Mouse (Mus musculus): ENCODE data around the gene Coil. TPM values are rescaled to one million over a fixed set of nuclear protein-coding genes. Genes with fewer than 3 reads are reported as not detected.

The Coil gene
- polyA plus RNA-seq, 1 experiment: 101 TPM

DNA sequence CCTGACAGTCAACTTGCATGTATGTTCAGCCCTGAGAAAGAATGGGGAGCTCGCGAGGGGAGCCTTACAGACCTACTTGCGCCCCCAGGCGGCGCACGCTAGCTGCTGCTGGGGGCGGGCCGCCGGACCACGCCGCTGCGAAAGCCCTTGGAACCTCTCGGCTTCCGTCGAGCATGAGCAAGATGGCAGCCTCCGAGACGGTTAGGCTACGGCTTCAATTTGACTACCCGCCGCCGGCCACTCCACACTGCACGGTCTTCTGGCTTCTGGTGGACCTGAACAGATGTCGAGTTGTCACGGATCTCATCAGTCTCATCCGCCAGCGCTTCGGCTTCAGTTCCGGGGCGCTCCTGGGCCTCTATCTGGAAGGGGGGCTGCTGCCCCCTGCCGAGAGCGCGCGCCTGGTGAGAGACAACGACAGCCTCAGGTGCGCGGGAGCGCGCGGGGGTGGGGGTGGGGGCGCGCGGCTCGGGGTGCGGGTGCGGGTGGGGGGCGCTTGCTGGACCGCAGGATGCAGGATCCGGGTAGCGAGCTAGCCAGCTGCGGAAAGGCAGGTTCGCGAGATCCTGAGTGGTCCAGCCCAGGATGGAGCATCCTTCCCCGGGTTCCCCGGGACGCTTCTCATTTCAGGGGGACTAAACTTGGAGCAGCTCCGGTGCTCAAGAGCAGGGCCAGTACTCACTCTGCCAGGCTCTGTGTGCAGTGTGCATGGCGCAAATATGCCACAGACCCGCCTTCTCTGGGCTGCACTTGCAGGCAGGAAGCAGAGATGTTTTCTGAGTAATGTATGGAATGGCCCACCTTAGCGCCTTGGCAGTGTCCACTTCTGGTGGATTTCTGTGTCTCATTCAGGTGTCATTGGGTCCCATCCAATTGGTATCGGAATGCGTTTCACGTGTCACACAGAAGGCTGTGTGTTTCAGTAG, 4.0 kb downstream of the Coil start:
- Histone ChIP-seq H3K27ac (ENCODE audit: control insufficient read depth, insufficient read depth, low read depth, low read length) (peak overlapping the region; percentile 100), H3K4me1 (ENCODE audit: control insufficient read depth, insufficient read depth, low read length) (peaks cover 6% of the 10 kb centered on the region), H3K4me3 (ENCODE audit: control insufficient read depth, low read depth, low read length) (peak overlapping the region; percentile 100), H3K36me3 (ENCODE audit: control insufficient read depth, insufficient read depth, low read length) (peaks cover 3% of the 10 kb centered on the region), H3K27me3 (ENCODE audit: control insufficient read depth, insufficient read depth, low read length) (no peaks in the 10 kb centered on the region)
- TF ChIP-seq POLR2A (IDR thresholded peaks at IDR 0.05; ENCODE audit: control insufficient read depth, low read depth, low read length): peak; percentile 82
- TF ChIP-seq CTCF (IDR thresholded peaks at IDR 0.05; ENCODE audit: control insufficient read depth, insufficient read depth, insufficient replicate concordance, low read depth, low read length): peak; percentile 78

DNA sequence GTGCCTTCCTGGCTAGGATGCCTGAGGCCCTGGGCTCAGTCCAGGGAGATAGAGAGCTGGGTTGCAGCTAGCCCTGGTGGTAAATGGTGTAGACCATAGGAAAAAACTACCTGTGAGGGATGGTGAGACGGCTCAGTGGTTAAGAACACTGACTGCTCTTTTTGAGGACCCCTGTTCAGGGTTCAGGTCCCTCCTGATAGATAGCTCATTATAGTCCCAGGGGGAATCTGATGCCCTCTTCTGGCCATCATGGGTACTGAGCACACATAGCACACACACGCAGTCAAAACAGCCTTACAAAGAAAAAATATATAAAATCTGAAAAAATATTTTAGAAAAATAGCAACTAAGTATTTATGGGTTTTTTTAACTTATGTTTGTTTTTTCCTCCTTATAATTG, 6.3 kb downstream of the Coil start:
- Histone ChIP-seq H3K27ac (ENCODE audit: control insufficient read depth, insufficient read depth, low read depth, low read length) (no peak overlapping the region), H3K27me3 (ENCODE audit: control insufficient read depth, insufficient read depth, low read length) (no peaks in the 10 kb centered on the region), H3K36me3 (ENCODE audit: control insufficient read depth, insufficient read depth, low read length) (peaks cover 4% of the 10 kb centered on the region), H3K4me3 (ENCODE audit: control insufficient read depth, low read depth, low read length) (no peak overlapping the region), H3K4me1 (ENCODE audit: control insufficient read depth, insufficient read depth, low read length) (peaks cover 6% of the 10 kb centered on the region)
- TF ChIP-seq POLR2A (IDR thresholded peaks at IDR 0.05; ENCODE audit: control insufficient read depth, low read depth, low read length) (no peak), CTCF (IDR thresholded peaks at IDR 0.05; ENCODE audit: control insufficient read depth, insufficient read depth, insufficient replicate concordance, low read depth, low read length) (no peak)

DNA sequence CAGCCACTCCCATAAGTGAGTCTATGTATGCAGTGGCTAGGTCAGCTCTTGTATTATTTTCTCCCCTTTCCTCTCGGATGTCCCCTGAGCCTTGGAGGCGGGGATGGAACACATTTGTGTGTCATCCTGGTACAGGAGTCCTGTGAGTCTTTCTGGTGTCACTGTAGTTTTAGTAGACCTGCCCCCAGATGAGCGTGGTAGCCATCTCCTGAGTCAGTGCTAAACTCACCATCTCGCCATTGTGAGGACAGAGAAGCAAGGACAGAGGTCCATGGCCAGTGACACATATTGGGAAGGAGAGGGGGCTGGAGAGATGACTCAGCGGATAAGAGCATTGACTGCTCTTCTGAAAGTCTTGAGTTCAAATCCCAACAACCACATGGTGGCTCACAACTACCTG, 7.1 kb downstream of the Coil start:
- H3K27me3 ChIP-seq (ENCODE audit: control insufficient read depth, insufficient read depth, low read length): no peaks in the 10 kb centered on the region
- TF ChIP-seq POLR2A (IDR thresholded peaks at IDR 0.05; ENCODE audit: control insufficient read depth, low read depth, low read length) (no peak), CTCF (IDR thresholded peaks at IDR 0.05; ENCODE audit: control insufficient read depth, insufficient read depth, insufficient replicate concordance, low read depth, low read length) (no peak)
- peaks cover 5% of the 10 kb centered on the region for H3K36me3 ChIP-seq (ENCODE audit: control insufficient read depth, insufficient read depth, low read length)

DNA sequence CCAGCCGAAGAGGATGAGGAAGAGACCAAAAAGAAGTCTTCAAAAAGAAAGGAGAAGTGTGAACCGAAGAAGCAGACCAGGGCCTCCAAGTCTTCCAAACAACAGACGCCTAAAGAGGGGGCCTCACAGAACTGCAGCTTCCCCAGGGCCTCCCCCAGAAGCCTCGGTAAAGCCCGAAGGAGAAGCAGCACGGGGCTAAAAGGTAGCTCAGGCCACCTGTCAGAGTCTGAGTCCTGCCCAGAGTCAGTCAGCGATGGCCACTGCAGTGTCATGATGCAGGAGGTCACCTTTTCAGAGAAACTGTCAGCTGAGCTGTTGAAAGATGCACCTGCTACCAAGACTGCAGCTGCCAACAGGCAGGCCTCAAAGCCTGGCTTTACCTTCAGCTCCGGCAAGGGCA, 11.3 kb downstream of the Coil start:
- Histone ChIP-seq H3K4me3 (ENCODE audit: control insufficient read depth, low read depth, low read length) (no peak overlapping the region), H3K27ac (ENCODE audit: control insufficient read depth, insufficient read depth, low read depth, low read length) (no peak overlapping the region), H3K36me3 (ENCODE audit: control insufficient read depth, insufficient read depth, low read length) (peaks cover 4% of the 10 kb centered on the region), H3K27me3 (ENCODE audit: control insufficient read depth, insufficient read depth, low read length) (no peaks in the 10 kb centered on the region), H3K4me1 (ENCODE audit: control insufficient read depth, insufficient read depth, low read length) (no peaks in the 10 kb centered on the region)
- no peak for TF ChIP-seq POLR2A (IDR thresholded peaks at IDR 0.05; ENCODE audit: control insufficient read depth, low read depth, low read length)
- no peak for TF ChIP-seq CTCF (IDR thresholded peaks at IDR 0.05; ENCODE audit: control insufficient read depth, insufficient read depth, insufficient replicate concordance, low read depth, low read length)

More for the DNA sequence above, 7.1 kb downstream of the Coil start:
- Histone ChIP-seq H3K4me1 (ENCODE audit: control insufficient read depth, insufficient read depth, low read length) (peaks cover 6% of the 10 kb centered on the region), H3K27ac (ENCODE audit: control insufficient read depth, insufficient read depth, low read depth, low read length) (no peak overlapping the region), H3K4me3 (ENCODE audit: control insufficient read depth, low read depth, low read length) (no peak overlapping the region)

DNA sequence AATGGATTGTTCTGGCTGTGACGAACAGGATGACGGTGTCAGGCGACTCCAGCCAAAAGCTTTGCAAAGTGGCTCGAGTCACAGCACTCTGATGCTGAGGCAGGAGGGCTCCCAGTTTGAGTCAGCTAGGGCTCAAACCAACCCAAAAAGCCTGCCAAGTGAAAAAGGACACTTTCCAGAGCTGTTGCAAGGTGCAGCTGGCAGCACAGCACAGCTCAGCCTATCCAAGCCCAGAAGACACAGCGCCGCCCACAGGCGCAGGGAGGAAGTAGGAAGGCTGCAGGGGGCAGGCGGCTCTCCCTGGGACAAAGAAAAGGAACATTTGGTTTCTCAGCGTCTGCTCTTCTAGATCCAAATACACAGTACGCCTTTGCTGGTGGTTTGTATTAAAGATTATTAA, 16.6 kb downstream of the Coil start:
- TF ChIP-seq POLR2A (IDR thresholded peaks at IDR 0.05; ENCODE audit: control insufficient read depth, low read depth, low read length) (no peak), CTCF (IDR thresholded peaks at IDR 0.05; ENCODE audit: control insufficient read depth, insufficient read depth, insufficient replicate concordance, low read depth, low read length) (no peak)
- Histone ChIP-seq H3K27ac (ENCODE audit: control insufficient read depth, insufficient read depth, low read depth, low read length) (no peak overlapping the region), H3K4me3 (ENCODE audit: control insufficient read depth, low read depth, low read length) (no peak overlapping the region), H3K27me3 (ENCODE audit: control insufficient read depth, insufficient read depth, low read length) (no peaks in the 10 kb centered on the region), H3K36me3 (ENCODE audit: control insufficient read depth, insufficient read depth, low read length) (peaks cover 3% of the 10 kb centered on the region), H3K4me1 (ENCODE audit: control insufficient read depth, insufficient read depth, low read length) (no peaks in the 10 kb centered on the region)

DNA sequence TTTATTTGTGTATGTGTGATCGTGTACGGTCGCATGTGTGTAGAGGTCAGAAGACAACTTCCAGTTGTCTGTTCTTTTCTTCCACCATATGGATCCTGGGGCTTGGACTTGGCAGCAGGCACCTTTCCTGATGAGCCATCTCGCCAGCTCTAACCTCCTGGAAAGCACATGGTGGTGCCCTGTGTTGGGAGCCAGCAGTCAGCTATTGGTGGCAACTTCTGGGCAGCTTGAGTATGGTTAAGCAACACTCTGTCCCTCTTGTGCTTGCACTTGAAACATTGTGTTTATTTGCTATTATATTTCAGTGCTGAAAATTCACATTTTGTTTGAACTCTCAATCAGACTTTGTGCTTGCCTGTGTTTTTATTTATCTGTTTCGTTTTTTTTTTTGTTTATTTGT, 18.9 kb downstream of the Coil start:
- H3K4me3 ChIP-seq (ENCODE audit: control insufficient read depth, low read depth, low read length): no peak overlapping the region
- TF ChIP-seq POLR2A (IDR thresholded peaks at IDR 0.05; ENCODE audit: control insufficient read depth, low read depth, low read length) (no peak), CTCF (IDR thresholded peaks at IDR 0.05; ENCODE audit: control insufficient read depth, insufficient read depth, insufficient replicate concordance, low read depth, low read length) (no peak)
- H3K27me3 ChIP-seq (ENCODE audit: control insufficient read depth, insufficient read depth, low read length): no peaks in the 10 kb centered on the region
- H3K36me3 ChIP-seq (ENCODE audit: control insufficient read depth, insufficient read depth, low read length): peaks cover 2% of the 10 kb centered on the region
- no peak overlapping the region for H3K27ac ChIP-seq (ENCODE audit: control insufficient read depth, insufficient read depth, low read depth, low read length)
- no peaks in the 10 kb centered on the region for H3K4me1 ChIP-seq (ENCODE audit: control insufficient read depth, insufficient read depth, low read length)

DNA sequence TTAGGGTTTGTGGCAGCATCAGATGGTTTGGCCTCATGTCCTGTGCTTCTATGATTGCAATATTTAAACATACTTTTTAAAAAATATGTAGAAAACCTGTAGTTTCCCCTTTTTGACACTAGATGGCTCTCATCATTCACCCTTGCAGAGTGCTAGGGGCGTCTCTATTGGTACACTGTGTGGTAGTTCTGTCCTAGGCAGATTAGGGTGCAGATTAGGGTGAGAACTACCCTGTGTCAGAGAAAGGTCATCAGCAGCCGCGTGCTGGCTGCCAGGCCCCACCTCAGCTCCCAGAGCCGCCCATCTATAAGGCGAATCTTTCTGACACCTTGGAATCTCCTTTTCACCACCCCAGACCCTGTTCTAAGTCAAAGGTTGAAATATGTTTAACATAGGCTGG, 19.5 kb downstream of the Coil start:
- TF ChIP-seq CTCF (IDR thresholded peaks at IDR 0.05; ENCODE audit: control insufficient read depth, insufficient read depth, insufficient replicate concordance, low read depth, low read length) (no peak), POLR2A (IDR thresholded peaks at IDR 0.05; ENCODE audit: control insufficient read depth, low read depth, low read length) (no peak)
- Histone ChIP-seq H3K27ac (ENCODE audit: control insufficient read depth, insufficient read depth, low read depth, low read length) (no peak overlapping the region), H3K27me3 (ENCODE audit: control insufficient read depth, insufficient read depth, low read length) (no peaks in the 10 kb centered on the region), H3K4me3 (ENCODE audit: control insufficient read depth, low read depth, low read length) (no peak overlapping the region), H3K36me3 (ENCODE audit: control insufficient read depth, insufficient read depth, low read length) (peaks cover 2% of the 10 kb centered on the region), H3K4me1 (ENCODE audit: control insufficient read depth, insufficient read depth, low read length) (no peaks in the 10 kb centered on the region)

All from testis, adult 2 months (tissue).